Mouse (Mus musculus) frontal cortex, postnatal 14 days (tissue): ENCODE results near the gene Slc30a4.

ENCODE experiments used
- DNase-seq, 2 experiments: peaks; one replicate each; pipeline ENCODE4 v3.0.0; 2022; ENCODE audit warnings: low spot score in 2 of 2

Slc30a4 gene

DNA sequence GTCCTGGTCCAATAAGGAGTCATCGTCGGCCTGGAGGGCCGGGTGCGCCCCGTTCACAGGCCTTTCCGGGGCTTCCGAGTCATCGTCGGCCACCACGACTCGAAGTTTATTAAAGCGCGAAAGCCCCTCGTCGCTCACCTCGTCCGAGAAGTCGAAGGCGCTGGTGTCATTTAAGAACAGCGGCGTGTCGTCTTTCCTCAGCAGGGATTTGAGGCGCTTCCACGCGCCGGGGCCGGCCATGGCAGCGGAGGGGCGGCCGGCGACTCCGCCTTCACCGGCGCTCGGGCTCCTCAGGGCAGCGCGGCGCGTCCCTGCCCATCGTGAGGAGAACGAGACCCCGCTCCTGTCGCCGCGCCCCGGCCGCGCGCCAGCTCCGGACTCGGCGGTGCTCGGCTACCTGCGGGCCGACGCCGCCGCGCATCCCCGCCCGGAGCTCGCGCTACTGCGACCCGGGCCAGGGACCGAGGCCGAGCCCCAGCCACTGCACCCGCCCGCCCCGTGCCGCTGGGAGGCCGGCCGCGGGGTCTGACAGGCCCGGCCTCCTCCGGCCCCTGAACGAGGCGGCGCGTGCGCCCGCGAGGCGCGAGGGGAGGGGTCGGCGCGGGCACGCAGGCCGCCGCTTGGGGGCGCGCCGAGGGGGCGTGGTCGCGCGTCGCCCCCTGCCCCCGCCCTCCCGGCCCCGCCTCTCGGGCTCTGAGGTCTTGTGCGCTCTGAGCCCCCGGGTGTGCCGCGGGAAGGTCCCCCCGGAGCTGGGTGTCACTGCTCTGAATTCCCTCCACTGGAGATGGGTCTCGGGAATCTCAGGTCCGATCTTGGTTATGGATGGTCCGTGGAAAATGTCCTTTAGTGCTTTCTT lies at the start of gene Slc30a4:
Slc30a4 (minus strand) TSS at position 483 of the 856 bp plus-strand sequence.
- peak; percentile 33 to 46 for DNase-seq

DNA sequence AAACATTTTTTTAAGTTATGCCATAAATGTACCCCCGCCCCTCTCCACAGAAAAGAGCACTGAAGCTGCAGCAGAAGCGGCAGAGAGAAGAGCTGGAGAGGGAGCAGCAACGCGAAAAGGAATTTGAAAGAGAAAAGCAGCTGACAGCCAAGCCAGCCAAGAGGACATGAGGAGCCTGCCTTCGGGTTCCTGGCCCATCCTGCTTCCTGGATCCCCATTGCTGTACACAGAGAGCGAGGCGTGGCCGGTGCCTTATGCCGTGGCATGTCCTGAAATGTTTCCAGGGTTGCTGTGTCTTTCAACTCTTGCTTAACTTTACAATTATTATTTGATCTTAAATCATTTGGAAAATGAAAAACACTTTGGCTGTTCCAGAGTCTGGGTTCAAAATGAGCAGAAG lies 44.0 kb upstream of the Slc30a4 start:
- DNase-seq = no peak

DNA sequence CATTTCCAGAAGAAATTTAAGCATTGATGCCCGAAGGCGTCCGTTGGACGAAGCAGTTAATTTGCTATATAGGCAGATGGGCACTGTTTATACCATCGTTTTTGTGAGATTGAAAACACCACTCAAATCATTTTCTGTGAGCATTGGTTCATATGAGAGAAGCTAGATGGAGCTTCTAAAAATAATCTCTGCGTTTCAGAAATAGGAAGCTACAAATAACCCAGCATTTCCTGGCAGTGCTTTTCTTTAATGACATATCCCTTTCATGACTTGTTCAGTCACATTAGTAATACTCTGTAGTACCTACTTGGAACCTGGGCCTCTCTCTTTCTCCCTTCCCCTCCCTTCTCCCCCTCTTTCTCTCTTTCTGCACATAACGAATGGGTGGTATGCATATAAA lies 36.6 kb upstream of the Slc30a4 start:
- no peak for DNase-seq

DNA sequence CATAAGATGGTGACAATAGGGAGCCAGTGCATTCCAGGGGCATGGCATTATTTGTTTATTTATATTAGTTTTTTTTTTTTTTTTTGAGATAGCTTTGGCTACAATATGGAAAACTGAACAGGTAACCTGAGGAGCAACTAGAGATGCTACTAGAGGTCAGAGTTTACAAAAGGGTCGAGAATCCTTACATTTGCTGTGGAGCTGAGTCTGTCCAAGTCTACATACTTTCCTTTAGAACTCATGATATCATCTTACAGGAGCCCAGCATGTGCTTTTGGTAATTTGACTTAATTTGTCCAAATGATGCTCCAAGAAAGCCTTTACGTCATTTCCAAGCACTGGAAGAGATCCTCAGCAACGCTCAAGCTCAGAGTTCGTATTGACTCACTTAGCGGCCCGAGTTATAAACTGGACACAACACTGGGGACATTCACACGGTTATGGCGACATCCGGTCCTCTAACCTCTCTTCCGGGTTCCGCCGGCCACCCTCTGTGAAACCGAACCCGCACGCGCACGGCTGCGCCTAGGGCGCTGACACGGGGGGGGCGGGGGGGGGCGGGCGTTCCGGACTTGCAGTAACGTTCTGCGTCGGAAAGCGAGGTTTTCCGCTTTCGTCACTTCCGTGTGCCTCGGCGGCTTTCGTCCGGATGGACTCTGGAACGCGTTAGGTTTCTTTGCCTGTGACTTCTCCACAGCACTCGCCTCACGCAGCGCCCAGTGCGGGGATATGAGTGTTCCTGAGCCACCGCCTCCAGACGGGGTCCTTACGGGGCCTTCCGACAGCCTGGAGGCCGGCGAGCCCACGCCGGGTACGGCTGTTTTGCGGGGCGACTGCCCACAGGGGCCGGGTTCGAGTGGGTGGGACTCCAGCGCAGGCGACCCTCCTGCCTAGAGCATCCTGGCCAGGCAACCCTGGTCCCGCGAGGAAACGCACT lies 35.7 kb upstream of the Slc30a4 start, which contains the start of gene Bloc1s6:
Bloc1s6 (plus strand) TSS at position 610 of the 937 bp plus-strand sequence.
- peak; percentile 86 to 91 for DNase-seq

DNA sequence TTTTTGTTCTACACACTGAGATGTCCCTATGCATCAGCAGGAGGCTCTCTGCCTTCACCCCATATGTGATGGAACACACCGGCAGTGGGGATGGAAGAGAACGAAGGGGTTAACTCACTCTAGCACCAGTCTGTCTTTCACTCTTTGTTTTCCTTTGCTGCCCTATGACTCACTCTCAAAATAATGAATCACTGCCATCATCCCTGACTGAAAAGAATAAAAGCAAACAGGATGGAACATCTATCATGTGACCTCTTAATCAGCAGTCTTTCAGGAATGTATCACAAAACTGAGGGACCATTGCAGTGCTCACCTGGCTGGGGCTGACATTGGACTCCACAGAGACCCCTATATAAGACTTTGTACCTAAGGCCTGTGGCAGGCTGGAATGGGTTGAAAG lies 29.0 kb upstream of the Slc30a4 start:
- DNase-seq = no peak

DNA sequence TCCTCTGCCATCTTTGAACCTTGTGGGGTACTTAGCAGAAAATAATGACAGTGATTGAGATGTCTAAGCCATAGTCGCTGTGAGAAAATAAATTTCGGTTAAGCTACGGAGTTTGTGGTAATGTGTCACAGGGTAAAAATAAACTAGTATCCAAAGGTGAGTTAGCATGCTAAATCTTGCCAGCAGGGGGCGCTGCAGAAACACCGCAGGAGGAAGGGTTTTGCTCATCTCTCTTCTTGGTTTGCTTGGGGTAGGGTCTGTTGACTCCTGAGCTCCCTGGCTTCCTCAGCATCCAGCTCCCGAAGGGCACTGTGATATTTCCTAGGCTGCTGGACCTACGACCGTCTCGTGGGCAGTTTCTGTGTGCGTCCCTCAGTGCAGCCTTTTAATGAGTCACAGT lies 23.1 kb upstream of the Slc30a4 start:
- no peak for DNase-seq

DNA sequence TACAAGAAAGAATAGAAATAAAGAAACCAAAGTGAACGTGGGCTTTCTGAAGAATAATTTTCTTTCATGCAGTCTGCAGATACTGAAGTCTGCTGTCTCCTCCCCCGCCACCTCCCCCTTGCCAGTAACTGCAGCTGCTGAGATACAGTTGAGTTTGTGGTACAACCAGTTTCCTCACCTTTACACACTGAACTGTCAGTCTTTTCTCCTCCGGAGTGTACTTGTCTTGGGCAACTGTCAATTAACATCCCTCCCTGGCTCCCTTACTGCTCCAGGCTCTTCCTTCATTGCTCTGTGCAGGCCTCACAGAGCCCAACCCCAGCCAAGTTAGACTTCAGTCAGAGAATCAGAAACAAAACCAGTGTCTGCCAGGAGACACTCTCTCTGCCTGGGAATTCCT lies 18.1 kb upstream of the Slc30a4 start:
- DNase-seq = no peak

DNA sequence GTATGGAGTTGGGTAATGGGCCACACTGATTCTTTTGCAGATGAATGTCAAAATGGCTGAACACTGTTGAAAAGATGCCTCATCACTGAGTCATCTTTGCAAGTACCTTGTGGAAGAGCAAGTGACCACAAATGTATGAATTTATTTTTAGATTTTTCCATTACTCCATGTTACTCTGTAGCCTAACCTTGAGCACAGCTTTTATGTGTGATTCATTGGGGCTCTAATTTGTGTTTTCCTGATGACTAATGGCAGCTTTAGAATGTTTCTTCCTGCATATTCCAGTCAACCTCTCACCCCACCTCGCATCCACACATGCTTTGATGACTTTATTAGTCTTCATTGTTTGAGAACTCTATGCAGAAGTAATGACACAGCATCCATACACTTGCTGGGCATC lies 16.8 kb upstream of the Slc30a4 start:
- DNase-seq = no peak

DNA sequence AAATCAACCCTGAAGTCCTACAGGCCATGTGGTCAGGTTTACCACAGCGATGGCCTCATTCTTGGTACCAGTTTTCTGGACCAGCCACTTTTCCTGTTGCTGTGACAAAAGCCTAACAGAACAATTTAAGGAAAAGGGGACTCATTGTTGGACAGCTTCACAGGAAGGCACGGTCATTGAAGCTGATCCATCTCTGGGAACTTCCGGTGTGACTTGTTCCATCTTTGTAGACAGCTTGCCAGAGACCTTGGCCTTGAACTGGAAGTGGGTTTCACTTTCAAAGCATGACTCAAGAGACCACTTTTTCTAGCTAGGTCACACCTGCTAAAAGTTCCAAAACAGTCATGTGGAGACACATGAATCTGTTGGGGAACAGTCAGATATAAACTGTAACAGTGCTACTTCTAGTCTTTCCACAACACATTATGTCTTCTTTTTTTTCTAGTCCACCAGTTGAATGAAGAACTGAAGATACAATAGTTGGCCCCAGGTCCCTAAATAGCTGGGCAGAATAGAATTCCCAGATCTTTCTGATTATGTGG lies 13.9 kb upstream of the Slc30a4 start:
- no peak for DNase-seq

DNA sequence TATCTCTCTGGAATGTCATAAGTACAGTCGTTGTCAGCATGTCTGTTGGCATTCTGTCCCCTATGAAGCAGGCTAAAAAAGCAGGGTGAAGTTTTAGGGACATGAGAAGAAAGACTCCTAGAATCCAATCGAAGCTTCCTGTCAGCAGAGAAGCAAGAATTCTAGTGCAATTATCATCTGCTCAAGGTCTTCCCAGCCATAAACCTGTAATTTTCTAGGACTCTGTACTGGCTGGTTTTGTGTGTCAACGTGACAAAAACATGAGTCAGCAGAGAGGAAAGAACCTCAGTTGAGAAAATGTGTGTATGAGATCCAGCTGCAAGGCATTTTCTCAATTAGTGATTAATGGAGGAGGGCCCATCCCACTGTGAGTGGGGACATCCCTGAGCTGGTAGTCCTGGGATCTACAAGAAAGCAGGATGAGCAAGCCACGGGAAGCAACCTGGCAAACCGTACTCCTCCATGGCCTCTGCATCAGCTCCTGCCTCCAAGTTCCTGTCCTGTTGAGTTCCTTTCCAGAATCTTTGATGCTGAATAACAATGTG lies 12.8 kb upstream of the Slc30a4 start:
- DNase-seq = no peak

DNA sequence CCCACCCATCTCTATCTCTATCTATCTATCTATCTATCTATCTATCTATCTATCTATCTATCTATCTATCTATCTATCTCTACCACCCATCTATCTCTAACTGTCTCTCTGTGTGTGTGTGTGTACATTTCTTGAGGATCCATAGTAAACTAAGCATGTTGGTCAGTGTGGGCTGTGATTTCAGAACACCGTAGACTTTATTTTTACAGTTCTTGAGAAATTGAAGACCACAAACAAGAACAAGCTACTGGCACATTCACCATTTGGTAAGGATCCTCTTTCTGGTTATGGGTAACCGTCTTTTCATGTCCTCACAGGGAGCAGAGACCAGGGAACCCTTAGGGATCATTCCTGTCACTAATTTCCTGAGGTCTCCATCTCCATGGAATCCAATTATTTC lies 10.4 kb upstream of the Slc30a4 start:
- no peak for DNase-seq

DNA sequence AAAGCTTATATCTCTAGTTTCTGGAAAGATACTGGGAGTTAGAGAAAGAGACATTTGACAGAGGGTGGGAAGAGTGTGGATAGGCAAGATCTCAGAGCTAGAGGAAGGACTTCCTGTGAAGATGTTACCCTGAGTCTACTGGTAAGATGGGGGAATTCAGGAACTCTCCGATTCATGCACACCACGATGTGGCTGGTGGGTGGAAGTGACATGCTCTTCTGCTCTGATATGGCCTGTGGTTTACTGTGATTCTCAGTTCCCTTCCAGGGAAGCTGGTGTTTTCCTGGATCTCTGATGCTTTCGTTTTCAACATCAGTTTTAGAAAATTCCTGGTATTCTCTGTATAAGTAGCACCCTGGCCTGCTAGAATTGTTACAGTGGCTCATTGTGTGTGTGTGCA lies 9.4 kb upstream of the Slc30a4 start:
- DNase-seq = no peak

DNA sequence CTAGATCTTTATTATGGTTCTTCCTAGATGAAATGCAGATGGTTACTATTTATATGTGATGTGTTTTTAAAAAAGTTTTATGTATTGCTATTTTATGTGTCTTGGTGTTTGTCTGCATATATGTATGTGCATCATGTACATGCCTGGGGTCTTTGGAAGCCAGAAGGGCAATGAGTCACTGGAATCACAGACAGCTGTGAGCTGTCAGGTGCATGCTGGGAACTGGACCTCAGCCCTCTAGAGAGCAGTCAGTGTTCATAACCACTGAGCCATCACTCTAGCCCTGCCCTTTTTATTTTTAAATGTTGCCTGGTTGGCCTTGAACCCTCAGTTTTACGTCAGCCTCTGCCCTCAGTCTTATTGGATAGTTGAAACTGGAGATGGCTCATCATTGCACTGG lies 6.7 kb upstream of the Slc30a4 start:
- DNase-seq = no peak

DNA sequence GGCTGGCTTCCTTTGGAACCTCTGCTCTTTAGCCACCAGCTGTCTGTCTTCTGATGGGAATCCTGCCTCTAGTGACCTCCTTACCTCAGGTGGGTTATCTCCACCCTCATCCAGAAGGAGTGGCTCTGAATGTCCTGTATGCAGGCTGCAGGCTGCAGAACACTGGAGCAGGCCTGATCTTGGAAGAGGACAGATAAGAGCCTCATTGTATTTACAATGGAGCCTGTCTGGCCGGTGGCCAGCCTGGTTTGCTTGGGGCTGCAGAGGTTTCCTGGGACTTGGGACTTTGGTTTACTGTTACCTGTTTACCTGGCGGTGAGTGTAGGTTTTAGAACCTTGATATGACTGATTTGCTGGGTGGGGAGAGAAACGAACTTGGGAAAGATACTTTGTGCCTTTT lies 5.6 kb upstream of the Slc30a4 start:
- no peak for DNase-seq

DNA sequence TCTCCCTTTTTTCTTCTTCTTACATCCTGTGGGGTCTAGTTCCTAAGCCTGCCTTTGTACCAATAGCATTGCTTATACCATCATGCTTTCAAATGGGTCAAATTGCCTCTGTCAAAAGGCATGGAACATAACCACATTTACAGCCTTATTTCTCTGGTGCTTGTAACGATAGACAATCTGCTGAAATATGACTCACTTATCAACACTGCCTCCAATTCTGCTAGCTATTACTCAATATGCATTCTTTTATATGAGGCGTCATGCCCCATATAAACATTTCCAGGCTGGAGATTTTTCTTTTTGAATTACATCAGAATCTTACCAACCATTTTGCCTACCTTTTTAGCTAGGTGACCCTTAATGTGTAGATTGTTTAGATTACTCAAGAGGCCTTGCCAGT lies 2.1 kb upstream of the Slc30a4 start:
- no peak for DNase-seq

DNA sequence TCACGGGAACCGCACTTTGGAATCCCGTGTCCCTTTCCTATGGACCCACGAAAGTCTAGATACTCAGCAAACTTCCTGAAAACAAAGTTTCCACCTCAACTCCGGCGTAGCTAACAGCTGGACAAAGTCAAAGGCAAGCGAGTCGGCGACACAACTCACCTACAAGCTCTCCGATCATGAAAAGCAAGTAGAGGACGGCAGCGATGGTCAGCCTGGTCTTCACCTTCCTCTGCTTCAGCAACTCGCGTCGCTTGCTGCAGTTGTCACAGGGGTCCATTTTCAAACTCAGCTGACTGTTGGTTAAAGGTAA lies 637 bp downstream of the Slc30a4 start:
- no peak for DNase-seq

DNA sequence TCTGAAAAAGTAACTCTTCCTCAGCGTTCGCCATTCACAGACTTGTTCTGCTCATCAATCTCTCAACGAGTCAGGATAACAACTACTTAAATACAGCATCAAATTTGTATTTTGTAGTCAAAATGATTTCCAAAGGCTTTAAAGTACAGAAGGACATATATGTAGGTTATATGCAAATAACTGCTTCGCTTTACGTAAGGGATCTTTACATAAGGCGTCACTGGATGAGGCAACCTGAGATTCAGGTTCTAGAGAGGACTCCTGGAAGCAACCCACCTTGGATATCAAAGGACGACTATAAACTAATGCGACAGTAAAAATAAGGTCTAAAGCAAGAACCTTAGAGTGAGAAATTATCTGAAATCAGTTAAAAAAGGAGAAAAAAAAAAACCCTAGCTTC lies 1.5 kb downstream of the Slc30a4 start:
- no peak for DNase-seq

DNA sequence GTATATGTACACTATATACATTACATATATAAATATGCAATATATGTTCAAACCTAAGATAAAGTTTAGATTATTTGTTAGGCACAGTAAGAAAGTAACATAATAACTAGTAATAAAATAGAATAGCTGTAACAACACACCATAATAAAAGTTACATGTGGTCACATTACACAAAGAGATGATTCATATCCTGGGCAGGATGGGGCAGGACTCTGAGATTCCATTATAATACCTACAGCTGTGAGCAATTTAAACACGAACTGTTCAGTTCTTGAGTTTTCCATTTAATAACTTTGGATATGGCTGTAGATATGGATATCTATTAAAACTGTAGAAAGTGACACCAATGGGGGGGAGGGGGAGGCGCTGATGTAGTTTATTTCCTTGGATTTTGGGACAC lies 4.9 kb downstream of the Slc30a4 start:
- no peak for DNase-seq

DNA sequence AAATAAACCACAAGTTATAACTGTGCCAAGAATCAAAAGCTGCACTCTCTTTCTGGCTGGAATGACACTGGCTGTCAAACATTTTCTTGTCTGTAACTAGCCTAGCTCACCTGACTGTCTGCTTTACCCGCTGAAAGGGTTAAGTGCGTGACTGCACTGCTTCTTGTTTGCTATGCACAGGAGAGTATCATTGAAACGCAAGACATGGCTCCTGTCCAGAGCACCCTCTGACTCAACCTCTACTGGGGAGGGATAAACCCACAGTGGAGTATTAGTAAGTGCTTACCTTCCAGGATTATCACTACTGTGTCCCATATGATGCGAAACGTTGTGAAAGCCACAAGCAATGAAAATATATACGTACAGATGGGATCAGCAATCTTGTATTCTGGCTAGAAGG lies 15.8 kb downstream of the Slc30a4 start:
- no peak for DNase-seq

DNA sequence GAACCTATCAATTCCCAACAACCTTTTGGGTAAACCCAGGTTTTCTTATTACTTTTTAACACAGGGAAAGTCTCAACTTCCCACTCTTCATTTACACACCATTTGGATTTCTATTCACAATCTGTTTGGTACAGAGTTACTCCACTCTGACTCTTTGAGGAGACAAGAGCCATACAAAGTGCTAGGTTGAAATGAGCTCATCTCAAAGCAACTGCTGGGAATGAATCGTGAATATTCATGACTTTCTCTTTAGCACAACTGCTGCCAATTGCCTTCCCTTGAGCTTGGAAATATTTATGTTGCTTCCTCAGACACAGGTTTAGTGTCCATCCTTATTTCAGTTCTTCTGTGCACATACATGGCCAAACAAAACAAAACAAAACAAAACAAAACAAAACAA lies 18.8 kb downstream of the Slc30a4 start:
- DNase-seq = no peak

DNA sequence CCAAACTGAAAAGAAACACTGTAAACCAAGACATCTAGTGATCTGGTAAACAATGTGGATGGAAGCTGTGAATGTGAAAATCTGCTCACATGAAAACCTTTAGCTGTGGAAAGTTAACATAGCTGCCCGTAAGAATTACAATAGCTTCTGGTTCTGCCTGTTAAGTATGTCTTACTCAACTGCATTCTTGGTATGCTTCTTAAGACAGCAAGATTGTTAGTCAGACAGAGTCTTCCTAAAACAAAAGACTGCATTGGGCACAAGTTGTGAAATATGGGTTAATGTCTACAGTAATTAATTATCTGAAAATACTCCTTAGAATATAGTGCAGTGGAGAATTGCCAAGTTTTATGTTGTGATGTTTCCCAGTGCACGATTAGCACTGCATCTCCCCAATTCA lies 19.9 kb downstream of the Slc30a4 start:
- no peak for DNase-seq

DNA sequence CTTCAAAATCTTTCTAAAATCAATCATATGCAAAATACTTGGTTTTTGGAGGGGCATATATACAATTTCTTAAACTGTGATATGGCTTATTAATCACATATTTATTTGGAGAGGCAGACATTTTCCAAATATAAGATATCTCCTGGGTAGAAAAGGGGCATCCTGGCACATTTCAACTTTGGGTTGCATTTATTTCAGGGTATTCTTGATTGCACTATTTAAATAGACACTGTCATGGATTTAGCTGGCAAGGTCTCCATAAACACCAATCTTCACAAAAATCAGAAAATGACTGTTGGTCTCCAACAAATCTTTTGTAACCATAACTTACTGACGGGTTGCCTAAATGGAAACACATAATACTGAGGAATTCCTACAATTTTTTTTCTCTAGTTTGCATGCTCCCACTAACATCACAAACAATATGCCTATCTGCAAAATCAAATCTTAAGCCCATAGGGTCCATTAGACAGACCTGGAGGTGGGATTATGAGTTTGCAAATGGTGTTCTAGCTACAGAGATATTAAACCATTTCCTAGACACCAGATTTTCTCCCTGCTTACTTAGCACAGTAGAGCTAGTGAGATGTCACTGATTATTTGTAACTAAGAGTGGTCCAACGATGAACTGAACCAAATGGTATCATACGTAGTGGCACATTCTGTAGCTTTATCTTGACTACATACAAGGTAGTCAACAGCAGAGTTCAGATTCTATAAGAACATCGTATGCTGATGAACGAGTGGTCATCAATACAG lies 20.9 kb downstream of the Slc30a4 start:
- no peak for DNase-seq
